Mouse (Mus musculus): ENCODE results near the gene Dlx5. TPM values are rescaled to one million over a fixed set of nuclear protein-coding genes. Genes with fewer than 3 reads are reported as not detected.

Dlx5 gene
- not detected in 3 replicates for total RNA-seq (2017)

DNA sequence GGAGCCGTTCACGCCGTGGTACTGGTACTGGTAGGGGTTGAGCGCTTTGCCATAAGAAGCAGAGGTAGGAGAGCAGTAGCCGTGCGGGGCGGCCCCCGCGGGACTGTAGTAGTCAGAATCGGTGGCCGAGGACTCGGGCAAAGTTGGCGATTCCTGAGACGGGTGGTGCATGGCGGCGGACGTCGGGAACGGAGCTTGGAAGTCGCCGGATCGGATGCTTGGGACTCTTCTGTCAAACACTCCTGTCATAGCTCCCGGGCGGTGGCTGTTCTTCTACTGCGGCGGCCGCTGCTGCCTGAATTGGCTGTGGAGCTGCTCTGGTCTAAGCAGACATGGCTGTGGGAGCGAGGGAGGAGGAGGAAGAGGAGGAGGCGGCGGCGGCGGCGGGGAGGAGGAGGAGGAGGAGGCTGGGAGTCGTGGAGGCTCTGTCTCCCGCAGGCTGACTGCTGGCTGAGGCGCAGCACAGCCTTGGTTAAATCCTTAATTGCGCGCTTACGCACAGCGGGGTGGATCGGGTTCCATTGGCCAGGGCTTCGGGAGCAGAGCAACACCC lies at the start of gene Dlx5:
TSS of gene Dlx5 (minus strand) at position 448 of the 553 bp plus-strand sequence.
- ATAC-seq (replicated peaks; ENCODE audit: insufficient number of reproducible peaks, low FRiP score, low TSS enrichment, poor library complexity, severe bottlenecking), result no peak

DNA sequence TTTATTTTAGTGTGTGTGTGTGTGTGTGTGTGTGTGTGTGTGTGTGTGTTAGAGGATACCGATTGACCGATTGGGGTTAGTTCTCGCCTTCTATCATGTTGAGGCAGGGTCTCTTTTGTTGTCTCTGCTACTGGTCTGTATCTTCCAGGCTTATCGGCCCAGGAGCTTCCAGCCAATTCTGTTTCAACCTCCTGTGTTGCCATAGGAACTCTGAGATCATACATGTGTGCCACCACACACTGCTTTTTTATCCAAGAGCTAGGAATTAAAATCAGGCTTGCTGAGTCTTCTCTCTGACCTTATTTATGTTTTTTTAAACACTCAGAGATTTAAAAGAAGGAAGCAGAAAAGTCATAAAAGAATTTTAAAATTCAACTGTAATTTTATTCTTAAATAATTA lies 49.6 kb upstream of the Dlx5 start:
- ATAC-seq (replicated peaks; ENCODE audit: insufficient number of reproducible peaks, low FRiP score, low TSS enrichment, poor library complexity, severe bottlenecking), result no peak

DNA sequence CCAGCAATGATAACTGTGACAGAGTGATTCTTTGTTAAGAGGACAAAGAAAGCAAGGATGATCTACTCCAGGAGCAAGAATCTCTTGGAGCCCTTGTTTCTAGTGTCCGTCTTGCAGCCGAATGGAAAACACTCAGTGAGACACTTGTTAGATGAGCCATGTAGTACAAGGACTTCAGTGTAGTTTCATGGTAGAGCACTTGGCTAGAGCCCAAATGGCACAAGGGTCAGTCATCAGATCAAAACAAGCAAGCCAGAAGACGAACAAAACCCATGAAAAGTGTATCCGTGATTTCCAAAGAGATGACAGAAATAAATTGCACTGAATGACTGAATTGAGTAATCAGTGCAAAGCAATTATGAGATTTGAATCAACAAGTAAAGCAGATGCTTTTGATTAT lies 48.9 kb upstream of the Dlx5 start:
- ATAC-seq (replicated peaks; ENCODE audit: insufficient number of reproducible peaks, low FRiP score, low TSS enrichment, poor library complexity, severe bottlenecking), result no peak

DNA sequence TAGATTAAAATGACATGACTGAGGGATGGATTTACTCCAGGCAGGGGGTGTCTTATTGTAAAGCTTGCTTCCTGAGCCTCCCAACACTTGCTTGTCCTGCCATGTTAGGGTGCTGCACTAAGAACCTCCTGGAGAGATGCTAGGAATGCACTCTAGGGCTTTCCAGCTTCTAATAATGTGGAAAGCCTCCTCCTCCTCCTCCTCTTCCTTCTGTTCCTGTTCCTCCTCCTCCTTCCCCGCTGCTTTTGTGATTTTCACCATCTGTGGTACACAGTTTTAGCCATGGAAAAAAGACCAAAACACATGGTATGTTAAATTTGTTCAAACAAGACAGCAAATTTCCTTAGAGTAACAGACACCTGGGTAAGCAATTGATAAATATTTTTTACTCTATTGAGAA lies 43.4 kb upstream of the Dlx5 start:
- no peak for ATAC-seq (replicated peaks; ENCODE audit: insufficient number of reproducible peaks, low FRiP score, low TSS enrichment, poor library complexity, severe bottlenecking)

DNA sequence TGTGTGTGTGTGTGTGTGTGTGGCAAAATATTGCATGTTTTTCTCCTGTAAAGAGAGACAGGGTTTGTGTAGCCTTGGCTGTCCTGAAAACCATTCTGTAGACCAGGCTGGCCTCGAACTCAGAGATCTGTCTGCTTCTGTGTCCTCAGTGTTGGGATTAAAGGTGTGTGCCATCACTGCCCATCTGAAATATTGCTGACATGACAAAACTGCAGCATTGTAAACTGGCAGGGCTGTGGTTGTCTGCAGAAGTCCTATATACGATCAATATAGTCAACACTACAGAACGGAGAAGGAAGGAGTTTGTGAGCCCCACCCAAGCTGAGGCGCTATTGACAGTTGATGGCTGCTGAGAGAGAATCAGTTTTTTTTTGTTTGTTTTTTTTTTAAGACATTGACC lies 35.4 kb upstream of the Dlx5 start:
- no peak for ATAC-seq (replicated peaks; ENCODE audit: insufficient number of reproducible peaks, low FRiP score, low TSS enrichment, poor library complexity, severe bottlenecking)

DNA sequence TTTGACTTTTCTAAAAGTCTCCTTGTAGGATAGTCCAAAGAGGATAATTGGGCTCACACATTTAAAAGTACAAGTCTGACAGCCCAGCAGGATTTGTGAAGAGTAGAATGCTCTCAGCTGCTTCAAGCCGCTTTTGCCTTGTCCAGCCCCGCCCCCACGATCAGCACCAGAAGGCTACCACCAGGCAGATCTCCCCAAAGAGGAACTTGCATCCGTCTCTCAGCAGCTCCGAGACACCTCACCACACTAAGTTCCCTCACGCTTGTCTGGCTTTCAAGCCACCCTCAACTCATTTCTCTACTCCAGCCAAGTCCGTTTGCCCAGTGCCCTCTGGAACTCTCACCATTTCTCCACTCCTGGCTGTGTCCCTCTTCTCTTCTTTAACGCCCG lies 33.6 kb upstream of the Dlx5 start:
- no peak for ATAC-seq (replicated peaks; ENCODE audit: insufficient number of reproducible peaks, low FRiP score, low TSS enrichment, poor library complexity, severe bottlenecking)

DNA sequence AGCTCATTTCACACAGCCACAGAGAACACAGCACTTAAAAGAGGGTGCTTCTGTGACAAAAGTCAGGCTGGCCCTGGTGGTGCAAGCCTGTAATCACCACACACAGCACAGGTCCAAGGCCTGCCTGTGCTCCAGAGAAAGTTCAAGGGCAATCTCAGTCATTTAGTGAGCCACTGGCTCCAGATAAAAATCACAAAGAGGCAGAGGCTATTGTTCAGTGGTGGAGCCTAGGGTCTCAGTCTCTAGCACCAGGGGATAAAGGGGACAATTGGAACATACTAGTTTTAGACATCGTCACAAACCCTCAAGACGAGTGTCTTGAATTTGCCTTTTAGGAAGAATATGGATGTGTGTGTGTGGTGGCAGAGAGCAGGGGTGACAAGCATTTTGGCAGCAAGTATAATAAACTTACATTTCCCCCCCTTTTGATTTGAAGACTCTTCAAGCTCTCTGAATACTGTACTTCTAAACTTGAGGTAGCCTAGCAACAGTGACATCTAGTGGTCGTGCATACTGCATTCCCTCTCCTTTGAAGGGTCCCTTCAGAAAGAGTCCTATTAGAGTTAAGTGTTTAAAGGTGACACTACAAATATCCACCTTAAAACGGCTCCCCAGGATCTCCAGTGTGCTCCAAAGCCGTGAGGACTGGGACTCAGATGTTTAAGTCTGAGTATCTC lies 33.1 kb upstream of the Dlx5 start:
- no peak for ATAC-seq (replicated peaks; ENCODE audit: insufficient number of reproducible peaks, low FRiP score, low TSS enrichment, poor library complexity, severe bottlenecking)

DNA sequence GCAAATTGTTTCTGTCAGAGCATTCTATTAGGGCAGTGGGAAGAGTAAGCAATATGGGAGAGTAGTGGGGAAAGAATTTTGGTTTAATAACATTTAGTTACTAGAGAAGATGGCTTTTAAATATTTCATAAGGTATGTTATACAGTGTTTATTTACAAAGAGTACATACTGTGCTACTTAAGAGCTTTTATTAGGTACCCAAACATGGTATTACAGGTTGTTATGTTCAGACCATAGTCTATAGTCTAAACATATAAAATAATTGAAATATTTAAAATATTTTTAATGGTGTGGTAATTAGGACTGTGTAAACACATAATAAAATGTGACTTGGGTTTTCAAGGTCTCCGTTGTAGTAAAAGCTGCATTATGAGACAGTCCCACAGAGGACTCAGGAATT lies 32.4 kb upstream of the Dlx5 start:
- ATAC-seq (replicated peaks; ENCODE audit: insufficient number of reproducible peaks, low FRiP score, low TSS enrichment, poor library complexity, severe bottlenecking), result no peak

DNA sequence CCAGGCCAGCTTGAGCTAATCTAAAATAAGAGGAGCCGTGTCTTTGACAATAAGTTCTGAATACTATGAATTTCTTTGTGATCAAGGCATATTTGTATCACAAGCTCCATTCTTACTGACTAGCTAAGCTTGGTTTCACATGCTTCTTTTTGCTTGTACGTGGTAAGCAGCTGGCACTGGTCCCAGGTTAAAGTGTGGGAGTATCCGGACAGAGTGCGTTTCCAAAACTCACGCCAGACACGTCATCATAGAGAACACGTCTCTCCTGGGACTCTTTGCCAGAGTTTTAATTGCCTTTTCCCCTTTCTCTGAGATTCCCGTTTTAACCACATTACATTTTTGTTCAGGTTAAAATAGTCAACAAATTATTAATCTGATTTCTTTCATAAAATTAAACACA lies 27.7 kb upstream of the Dlx5 start:
- ATAC-seq (replicated peaks; ENCODE audit: insufficient number of reproducible peaks, low FRiP score, low TSS enrichment, poor library complexity, severe bottlenecking), result no peak

DNA sequence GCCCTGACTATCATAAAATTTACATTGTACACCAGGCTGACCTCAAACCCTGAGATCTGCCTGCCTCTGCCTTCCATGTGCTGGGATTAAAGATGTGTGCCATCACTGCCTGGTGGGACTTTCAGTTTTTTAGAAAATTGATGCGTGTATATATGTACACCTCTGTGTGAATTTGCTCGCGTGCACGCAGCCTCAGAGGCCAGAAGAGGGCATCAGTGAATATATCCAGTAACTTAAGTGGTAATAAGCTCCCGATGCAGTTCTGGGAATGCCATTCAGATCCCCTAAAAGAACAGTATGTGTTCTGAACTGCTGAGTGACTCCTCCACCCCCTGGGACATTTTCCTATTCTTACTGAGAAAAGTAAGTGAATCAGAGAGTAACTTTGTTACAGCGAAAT lies 8.2 kb upstream of the Dlx5 start:
- no peak for ATAC-seq (replicated peaks; ENCODE audit: insufficient number of reproducible peaks, low FRiP score, low TSS enrichment, poor library complexity, severe bottlenecking)

DNA sequence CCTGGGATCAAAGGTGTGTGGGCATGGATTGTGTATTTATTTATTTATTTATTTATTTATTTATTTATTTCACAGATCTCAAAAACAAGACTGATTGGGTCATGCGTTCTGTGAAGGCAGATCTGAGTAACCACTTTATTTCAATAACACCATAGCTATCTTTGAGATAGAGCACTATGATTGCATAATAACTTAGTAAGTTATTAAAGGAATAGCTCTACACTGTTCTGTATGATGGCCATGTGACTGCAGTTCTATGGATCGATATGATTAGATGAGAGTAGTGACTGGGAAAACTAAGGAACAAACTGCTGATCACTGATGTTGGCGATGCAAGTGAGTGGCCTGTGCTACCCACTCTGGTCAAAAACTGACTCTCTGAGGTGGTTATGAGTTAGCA lies 4.3 kb upstream of the Dlx5 start:
- no peak for ATAC-seq (replicated peaks; ENCODE audit: insufficient number of reproducible peaks, low FRiP score, low TSS enrichment, poor library complexity, severe bottlenecking)

DNA sequence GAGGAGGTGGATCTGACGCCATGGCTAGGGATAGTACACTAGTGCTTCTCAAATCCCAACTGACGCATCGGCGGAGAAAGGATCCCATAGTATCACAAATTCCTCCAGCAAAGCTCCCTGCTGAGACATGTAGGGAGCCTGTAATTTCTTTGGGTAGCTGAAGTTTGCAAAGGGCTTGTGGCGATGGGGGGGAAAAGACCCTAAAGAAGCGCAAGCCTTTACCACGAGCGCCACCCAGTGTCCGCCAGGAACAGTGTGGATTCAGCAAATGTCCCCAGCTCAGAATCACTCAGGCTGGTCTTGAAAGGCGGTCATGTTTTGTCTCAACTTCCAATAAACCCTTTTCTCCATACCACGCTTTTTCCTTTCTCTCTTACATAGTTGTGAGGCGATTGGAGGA lies 3.0 kb upstream of the Dlx5 start:
- no peak for ATAC-seq (replicated peaks; ENCODE audit: insufficient number of reproducible peaks, low FRiP score, low TSS enrichment, poor library complexity, severe bottlenecking)

DNA sequence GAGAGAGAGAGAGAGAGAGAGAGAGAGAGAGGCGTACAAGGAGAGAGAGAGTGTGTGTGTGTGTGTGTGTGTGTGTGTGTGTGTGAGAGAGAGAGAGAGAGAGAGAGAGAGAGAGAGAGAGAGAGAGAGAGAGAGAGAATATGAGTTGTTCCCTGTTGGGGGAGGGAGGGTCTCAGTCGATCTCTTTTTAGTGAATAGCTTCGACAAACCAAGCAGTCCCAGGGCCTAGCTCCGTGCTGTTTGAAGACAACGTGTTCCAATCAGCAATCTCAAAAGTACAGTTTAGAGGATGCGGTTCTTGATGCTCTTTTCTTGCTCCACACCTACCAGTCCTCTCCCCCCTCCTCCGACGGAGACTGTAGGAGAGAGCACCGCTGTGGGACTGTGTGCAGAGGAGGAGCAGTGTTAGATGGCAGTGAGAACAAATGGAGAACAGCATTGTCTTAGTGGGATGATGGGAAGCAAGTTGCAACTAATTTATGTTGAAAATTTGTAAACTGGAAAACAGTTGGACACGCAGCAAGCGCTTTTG lies 447 bp upstream of the Dlx5 start:
- no peak for ATAC-seq (replicated peaks; ENCODE audit: insufficient number of reproducible peaks, low FRiP score, low TSS enrichment, poor library complexity, severe bottlenecking)

DNA sequence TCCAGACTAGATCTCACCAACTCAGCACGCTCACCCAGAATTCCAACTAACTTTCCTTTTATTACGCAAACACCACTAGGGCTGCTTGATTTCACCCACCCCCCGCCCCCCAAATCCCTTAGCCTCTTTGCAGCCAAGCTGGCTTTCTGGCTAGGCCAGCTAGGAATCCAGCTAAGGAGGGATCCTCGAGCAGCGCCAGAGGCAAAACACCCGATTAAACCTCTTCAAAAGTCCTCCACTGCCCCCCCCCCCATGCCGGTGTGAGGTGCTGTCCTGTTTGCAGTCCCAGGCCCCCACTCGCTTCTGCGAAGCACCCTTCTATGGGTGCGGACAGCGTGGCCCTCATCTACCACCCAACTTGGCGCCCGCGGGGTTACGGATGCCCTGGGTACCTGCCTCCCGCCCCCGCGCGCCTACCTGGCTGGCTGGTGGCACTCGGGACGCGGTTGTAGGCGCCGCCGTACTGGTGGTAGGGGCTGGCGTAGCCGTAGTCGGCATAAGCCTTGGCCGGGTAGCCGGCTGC lies 709 bp downstream of the Dlx5 start:
- no peak for ATAC-seq (replicated peaks; ENCODE audit: insufficient number of reproducible peaks, low FRiP score, low TSS enrichment, poor library complexity, severe bottlenecking)

DNA sequence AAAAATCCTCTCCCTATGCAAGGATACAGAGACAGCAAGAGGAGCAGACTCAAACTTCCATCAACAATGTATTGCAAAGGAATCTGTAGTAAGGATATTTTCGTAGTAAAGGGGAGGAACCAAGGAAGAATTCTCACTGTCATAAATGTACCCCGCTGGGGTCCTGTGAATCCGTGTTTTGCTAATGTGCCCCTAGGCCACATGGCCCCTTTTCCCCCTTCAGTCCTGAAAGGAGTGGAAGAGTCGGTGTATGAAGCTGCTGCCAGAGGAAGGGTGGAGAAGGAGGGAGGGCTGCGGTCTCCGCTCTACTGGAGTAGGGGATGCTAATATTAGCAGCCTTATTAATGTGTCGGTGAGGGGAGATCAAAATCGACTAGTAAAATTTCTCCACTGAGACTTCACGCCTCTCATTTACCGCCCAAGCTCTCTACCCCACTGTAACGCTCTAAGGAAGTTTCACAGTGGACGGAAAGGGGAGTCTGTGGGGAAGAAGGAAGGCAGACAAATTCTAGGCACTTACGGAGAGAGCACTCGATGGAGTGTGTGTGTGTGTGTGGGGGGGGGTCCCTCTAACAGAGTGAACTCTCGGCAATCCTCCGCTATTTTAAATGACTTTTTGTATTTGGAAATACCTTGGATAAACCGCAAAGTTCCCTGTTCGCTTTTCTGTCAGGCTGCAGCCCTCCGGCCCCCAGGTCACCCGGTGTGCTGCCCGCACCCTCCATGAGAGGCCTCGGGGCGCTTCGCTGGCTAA lies 1.3 kb downstream of the Dlx5 start:
- ATAC-seq (replicated peaks; ENCODE audit: insufficient number of reproducible peaks, low FRiP score, low TSS enrichment, poor library complexity, severe bottlenecking), result no peak

DNA sequence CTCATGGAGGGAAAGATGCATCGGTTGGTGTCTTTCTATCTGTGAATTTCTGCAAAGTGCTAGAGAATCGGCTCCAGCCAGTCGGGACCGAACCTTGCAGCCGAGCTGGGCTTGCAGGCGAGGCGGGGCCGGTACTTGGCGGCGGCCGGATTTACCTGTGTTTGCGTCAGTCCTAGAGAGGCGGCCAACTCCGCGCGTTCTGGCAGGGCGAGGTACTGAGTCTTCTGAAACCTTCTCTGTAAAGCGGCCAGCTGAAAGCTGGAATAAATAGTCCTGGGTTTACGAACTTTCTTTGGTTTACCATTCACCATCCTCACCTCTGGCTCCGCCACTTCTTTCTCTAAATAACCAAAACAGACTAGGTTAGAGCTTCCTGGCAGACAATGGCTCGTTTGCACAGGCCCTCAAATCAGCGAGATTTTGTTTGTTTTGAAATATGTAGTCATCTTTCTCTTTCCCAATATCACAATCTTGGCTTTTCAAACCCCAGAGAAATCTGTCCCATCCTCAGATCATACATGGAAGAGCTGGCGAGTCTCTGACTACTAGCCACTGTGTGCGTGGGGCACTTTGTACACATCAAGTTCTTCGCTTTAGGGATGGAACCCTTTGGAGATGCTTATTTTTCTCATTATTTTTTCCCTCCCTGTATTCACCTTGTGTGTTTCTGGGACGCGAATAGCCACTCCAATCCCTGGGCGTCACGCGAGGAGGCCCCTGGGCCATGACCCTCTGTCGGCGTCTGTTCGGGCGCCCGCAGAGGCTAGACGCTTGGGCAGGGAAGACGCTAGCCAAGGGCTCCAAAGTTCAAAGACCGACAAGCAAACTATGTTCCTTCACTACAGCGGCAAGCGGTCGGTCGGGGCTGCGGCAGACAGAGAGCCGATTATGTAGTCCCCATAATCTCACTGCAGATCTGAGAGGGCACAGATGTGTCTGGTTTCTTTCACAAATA lies 2.2 kb downstream of the Dlx5 start:
- ATAC-seq (replicated peaks; ENCODE audit: insufficient number of reproducible peaks, low FRiP score, low TSS enrichment, poor library complexity, severe bottlenecking), result no peak

DNA sequence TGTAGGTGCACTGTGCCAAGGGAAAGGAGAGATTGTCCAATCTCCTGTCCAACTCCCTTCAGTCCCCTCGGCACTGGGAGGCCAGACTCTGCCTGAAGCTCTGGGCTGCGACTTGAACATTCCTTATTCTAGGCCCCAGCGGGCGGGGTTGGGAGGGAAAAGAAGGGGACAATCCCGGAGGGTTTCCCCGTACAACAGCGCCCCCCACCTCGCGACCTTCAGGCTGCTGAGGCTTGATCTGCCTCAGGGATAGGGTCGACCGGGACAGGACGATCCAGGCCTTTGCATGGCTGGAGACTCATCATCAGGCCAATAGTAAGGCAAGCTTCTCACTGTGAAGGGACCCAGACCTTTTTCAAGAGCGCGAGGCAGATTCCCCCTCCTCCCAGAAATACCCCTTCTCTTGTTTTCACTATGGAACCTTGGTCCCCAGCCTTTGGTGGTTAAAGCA lies 3.0 kb downstream of the Dlx5 start:
- ATAC-seq (replicated peaks; ENCODE audit: insufficient number of reproducible peaks, low FRiP score, low TSS enrichment, poor library complexity, severe bottlenecking), result no peak

DNA sequence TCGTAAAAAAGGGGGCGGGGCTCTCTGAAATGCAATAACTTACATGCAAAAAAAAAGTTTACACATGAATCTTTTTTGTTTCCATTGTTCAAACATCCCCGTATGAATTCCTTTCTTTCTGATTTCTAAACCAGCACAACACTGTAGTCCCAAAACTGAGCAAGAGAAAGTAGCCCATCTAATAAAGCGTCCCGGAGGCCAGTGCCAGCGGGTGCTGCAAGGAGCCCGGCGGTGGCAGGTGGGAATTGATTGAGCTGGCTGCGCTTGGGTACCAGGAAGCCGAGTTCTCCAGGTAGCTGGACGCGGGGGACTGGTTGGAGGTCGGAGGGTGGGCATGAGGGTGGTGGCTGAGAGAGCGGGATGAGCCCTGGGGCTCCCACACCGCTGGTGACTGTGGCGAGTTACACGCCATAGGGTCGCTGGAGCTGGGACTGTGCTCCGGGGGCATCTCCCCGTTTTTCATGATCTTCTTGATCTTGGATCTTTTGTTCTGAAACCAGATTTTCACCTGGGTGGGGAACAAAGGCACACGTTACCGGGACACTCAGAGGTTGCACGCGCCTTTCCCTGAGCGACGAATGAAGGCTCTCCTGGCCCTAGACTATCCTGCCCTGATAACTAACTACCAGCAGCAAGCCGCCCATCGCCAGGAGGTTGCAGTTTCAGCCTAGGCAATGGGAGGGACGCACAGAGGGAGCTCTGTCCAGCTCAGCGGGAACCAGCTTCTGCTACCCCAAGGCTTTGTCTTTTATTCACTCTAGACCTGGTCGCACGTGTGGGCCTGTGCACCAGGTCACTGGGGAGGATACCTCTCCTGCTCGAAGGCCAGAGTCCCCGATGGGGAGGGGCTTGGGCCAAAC lies 3.7 kb downstream of the Dlx5 start:
- ATAC-seq (replicated peaks; ENCODE audit: insufficient number of reproducible peaks, low FRiP score, low TSS enrichment, poor library complexity, severe bottlenecking), result no peak
